Mouse (Mus musculus): ENCODE data around the gene Lyst. TPM values are rescaled to one million over a fixed set of nuclear protein-coding genes. Genes with fewer than 3 reads are reported as not detected.
"Not testable (repeated sequence)": the region's sequence is repeated elsewhere in the genome, so short reads cannot be mapped to it uniquely, and the experiment has no call there.

The Lyst gene
- polyA plus RNA-seq, 1 experiment = 7.3 TPM

GRCm38 (mm10) chr13:13780271-13780670 lies 190.1 kb downstream of the Lyst start:
- no peak for DNase-seq (ENCODE audit: low read depth)

- DNase-seq (ENCODE audit: low read depth) = no peak
Measured at GRCm38 (mm10) chr13:13781026-13781425, 190.8 kb downstream of the Lyst start.

- DNase-seq (ENCODE audit: low read depth) = no peak
Measured at GRCm38 (mm10) chr13:13783296-13783695, 193.1 kb downstream of the Lyst start.

- no peak for DNase-seq (ENCODE audit: low read depth)
Measured at GRCm38 (mm10) chr13:13783894-13784419, 193.8 kb downstream of the Lyst start, which contains the start of gene Gng4. TSS of gene Gng4 (plus strand) at chr13:13784059.

- no peak for DNase-seq (ENCODE audit: low read depth)
Measured at GRCm38 (mm10) chr13:13784420-13784936, 194.3 kb downstream of the Lyst start.

- no peak for DNase-seq (ENCODE audit: low read depth)
Measured at GRCm38 (mm10) chr13:13784981-13785783, 195.0 kb downstream of the Lyst start.

- no peak for DNase-seq (ENCODE audit: low read depth)
Measured at GRCm38 (mm10) chr13:13786971-13787370, 196.8 kb downstream of the Lyst start.

- no peak for DNase-seq (ENCODE audit: low read depth)
Measured at GRCm38 (mm10) chr13:13788070-13788469, 197.9 kb downstream of the Lyst start.

- no peak for DNase-seq (ENCODE audit: low read depth)
Measured at GRCm38 (mm10) chr13:13791981-13792380, 201.8 kb downstream of the Lyst start.

- no peak for DNase-seq (ENCODE audit: low read depth)
Measured at GRCm38 (mm10) chr13:13795166-13795832, 205.1 kb downstream of the Lyst start.

GRCm38 (mm10) chr13:13796082-13796481 lies 205.9 kb downstream of the Lyst start:
- DNase-seq (ENCODE audit: low read depth) = no peak

- not testable (repeated sequence) for DNase-seq (ENCODE audit: low read depth)
Measured at GRCm38 (mm10) chr13:13797816-13798215, 207.6 kb downstream of the Lyst start.

- DNase-seq (ENCODE audit: low read depth) = no peak
Measured at GRCm38 (mm10) chr13:13798775-13799174, 208.6 kb downstream of the Lyst start.

GRCm38 (mm10) chr13:13808337-13809132 lies 218.3 kb downstream of the Lyst start:
- DNase-seq (ENCODE audit: low read depth) = no peak

- no peak for DNase-seq (ENCODE audit: low read depth)
Measured at GRCm38 (mm10) chr13:13810885-13811284, 220.7 kb downstream of the Lyst start.

- DNase-seq (ENCODE audit: low read depth) = no peak
Measured at GRCm38 (mm10) chr13:13818696-13819095, 228.5 kb downstream of the Lyst start.

GRCm38 (mm10) chr13:13820234-13821123 lies 230.3 kb downstream of the Lyst start:
- no peak for DNase-seq (ENCODE audit: low read depth)

- DNase-seq (ENCODE audit: low read depth) = no peak
Measured at GRCm38 (mm10) chr13:13824946-13825345, 234.7 kb downstream of the Lyst start.

GRCm38 (mm10) chr13:13826533-13826932 lies 236.3 kb downstream of the Lyst start:
- DNase-seq (ENCODE audit: low read depth) = no peak

- DNase-seq (ENCODE audit: low read depth) = no peak
Measured at GRCm38 (mm10) chr13:13828125-13828524, 237.9 kb downstream of the Lyst start.

Measured in gonadal fat pad, adult 2 months (tissue).